In genomic region chr1:86442832-86443231, GRCm38 (mm10) we compare ENCODE assay signal across 9 mouse cellular contexts. TPM values are rescaled to one million over a fixed set of nuclear protein-coding genes. Genes with fewer than 3 reads are reported as not detected.
DNase-seq lines count a peak whose midpoint lies in the region; ATAC-seq and TF ChIP-seq lines count a peak whose summit lies in the region.
"Had no signal": no experiment of that assay in that cellular context is flagged by ENCODE, and none has a peak within 500 bp of the region (broad histone marks: within the 10 kb centered on the region; RNA-seq: fewer than 3 reads in every experiment).

No protein-coding gene starts in this region.

- 6% methylated on average over 24 of the region's 24 CpGs for WGBS in heart, embryonic 15.5 days
- WGBS in forebrain, embryonic 16.5 days: under 1% methylated on average over 24 of the region's 24 CpGs
- 14% methylated on average over 24 of the region's 24 CpGs for WGBS in macrophage (ENCODE audit: missing documents)

- peak overlapping the region; percentile 78 for H3K9ac ChIP-seq in heart, embryonic 15.5 days
- peak overlapping the region; percentile 86 for H3K9ac ChIP-seq in forebrain, embryonic 16.5 days (replicated peaks; ENCODE audit: low read depth, low read length)

- H3K27me3 ChIP-seq in heart, embryonic 15.5 days: no peaks in the 10 kb centered on the region
- peaks cover 6% of the 10 kb centered on the region for H3K27me3 ChIP-seq in G1E (ENCODE audit: insufficient read depth, low read length)
- no peaks in the 10 kb centered on the region for H3K27me3 ChIP-seq in forebrain, embryonic 16.5 days (replicated peaks; ENCODE audit: control insufficient read depth, insufficient read depth, low read length)

- TF ChIP-seq CTCF in G1E (IDR thresholded peaks at IDR 0.05; ENCODE audit: low read depth, low read length): no peak

- no peaks in the 10 kb centered on the region for H3K9me3 ChIP-seq in heart, embryonic 15.5 days (replicated peaks)
- no peaks in the 10 kb centered on the region for H3K9me3 ChIP-seq in G1E (replicated peaks)
- H3K9me3 ChIP-seq in forebrain, embryonic 16.5 days (ENCODE audit: control insufficient read depth, low read length): no peaks in the 10 kb centered on the region

- peaks cover 56% of the 10 kb centered on the region for H3K4me1 ChIP-seq in heart, embryonic 15.5 days (replicated peaks)
- H3K4me1 ChIP-seq in G1E (ENCODE audit: insufficient read depth, low read depth, low read length): peaks cover 64% of the 10 kb centered on the region
- peaks cover 40% of the 10 kb centered on the region for H3K4me1 ChIP-seq in forebrain, embryonic 16.5 days (replicated peaks; ENCODE audit: control insufficient read depth, insufficient read depth, low read length)

- peak overlapping the region; percentile 98 for H3K27ac ChIP-seq in heart, embryonic 15.5 days
- peak overlapping the region; percentile 98 for H3K27ac ChIP-seq in forebrain, embryonic 16.5 days (ENCODE audit: low read length)
- H3K27ac ChIP-seq in macrophage: peak overlapping the region; percentile 90

- ATAC-seq in heart, embryonic 15.5 days (replicated peaks; ENCODE audit: insufficient number of reproducible peaks, insufficient read depth, low FRiP score, low read depth): peak; percentile 2; the same call in 1 of the 2 replicates
- ATAC-seq in G1E (ENCODE audit: extremely low read depth, insufficient number of reproducible peaks, low FRiP score, poor library complexity, severe bottlenecking): no peak
- ATAC-seq in forebrain, embryonic 16.5 days: peak; percentile 14; the same call in 1 of the 2 replicates

- DNase-seq in heart, postnatal 4 days: no peak
- no peak for DNase-seq in G1E (ENCODE audit: low spot score)
- no peak for DNase-seq in cerebellum, postnatal 4 days (ENCODE audit: low spot score in 2 of 2)
- DNase-seq in kidney, adult 18-20 months: no peak
- no peak for DNase-seq in adrenal gland, postnatal 25 days

- H3K79me2 ChIP-seq in macrophage (ENCODE audit: inconsistent target): no peaks in the 10 kb centered on the region

- no peaks in the 10 kb centered on the region for H3K36me3 ChIP-seq in heart, embryonic 15.5 days
- H3K36me3 ChIP-seq in G1E (replicated peaks) (peaks cover 5% of the 10 kb centered on the region), macrophage (ENCODE audit: inconsistent target) (no peaks in the 10 kb centered on the region)
- no peaks in the 10 kb centered on the region for H3K36me3 ChIP-seq in forebrain, embryonic 16.5 days (ENCODE audit: control insufficient read depth, insufficient read depth)

- H3K4me2 ChIP-seq in heart, embryonic 15.5 days: peak overlapping the region; percentile 85
- H3K4me2 ChIP-seq in forebrain, embryonic 16.5 days (ENCODE audit: low read length): peak overlapping the region; percentile 70

- H3K4me3 ChIP-seq in heart, embryonic 15.5 days: peak overlapping the region; percentile 53
- H3K4me3 ChIP-seq in G1E (ENCODE audit: low read depth, low read length) (peak overlapping the region; percentile 74), macrophage (ENCODE audit: inconsistent target) (peak overlapping the region; percentile 32)
- peak overlapping the region; percentile 51 for H3K4me3 ChIP-seq in forebrain, embryonic 16.5 days (replicated peaks; ENCODE audit: low read length)

RNA-seq across cellular contexts. Expression of gene Tex44, which starts 16.7 kb away (rescaled TPM):
- polyA plus RNA-seq in heart, embryonic 15.5 days (2015; fragmentation: Nextera tagmentation; extraction: Ambion mirVana): not detected in 2 replicates
- total RNA-seq in heart, postnatal 4 days (2021): not detected
- total RNA-seq in G1E (2014; fragmentation: Nextera tagmentation) (not detected in 2 replicates), G1E (2017) (0.16 and 0.17 TPM in 2 replicates)
- polyA plus RNA-seq in G1E (2012) (not detected in 2 replicates), macrophage (2018) (not detected in 3 replicates)
- not detected in 2 replicates for polyA plus RNA-seq in forebrain, embryonic 16.5 days (2015; fragmentation: Nextera tagmentation; extraction: Ambion mirVana)
- total RNA-seq in macrophage (2018; cell fraction: chromatin; rRNA removed): not detected
- not detected for total RNA-seq in macrophage (2018; cell fraction: cytosol; rRNA removed)
- total RNA-seq in macrophage (2018; cell fraction: nucleus; rRNA removed): not detected
- total RNA-seq in adrenal gland, postnatal 25 days (2021): not detected in 2 replicates
- total RNA-seq: neutrophil, adult 5-6 weeks had no signal

RNA-seq across cellular contexts. Expression of gene Nmur1, which starts 16.8 kb away (rescaled TPM):
- polyA plus RNA-seq in heart, embryonic 15.5 days (2015; fragmentation: Nextera tagmentation; extraction: Ambion mirVana): not detected in 2 replicates
- total RNA-seq in heart, postnatal 4 days (2021): not detected
- total RNA-seq in G1E (2014; fragmentation: Nextera tagmentation): not detected in 2 replicates
- total RNA-seq in G1E (2017): not detected in 2 replicates
- not detected in 2 replicates for polyA plus RNA-seq in G1E (2012)
- not detected in 2 replicates for polyA plus RNA-seq in forebrain, embryonic 16.5 days (2015; fragmentation: Nextera tagmentation; extraction: Ambion mirVana)
- not detected for total RNA-seq in macrophage (2018; cell fraction: chromatin; rRNA removed)
- under 1 TPM in 1 of 26 experiments, not detected in 25; 0.44 TPM for total RNA-seq in macrophage (2018; cell fraction: cytosol; rRNA removed)
- total RNA-seq in macrophage (2018; cell fraction: nucleus; rRNA removed): not detected
- polyA plus RNA-seq in macrophage (2018): not detected in 3 replicates
- total RNA-seq in adrenal gland, postnatal 25 days (2021): not detected in 2 replicates
- total RNA-seq: neutrophil, adult 5-6 weeks had no signal
